Mouse (Mus musculus) heart, embryonic 11.5 days (tissue): Measurements from ENCODE around the gene Zfp74. TPM values are rescaled to one million over a fixed set of nuclear protein-coding genes. Genes with fewer than 3 reads are reported as not detected.
A peak's percentile ranks its signal among the peaks of the same experiment; 100 is the strongest.

Source experiments
- ATAC-seq: fragments of 200-750 bp; cut with Nextera tagmentation; replicated peaks from 2 replicates; pipeline ENCODE4 v1.8.0; 2017; ENCODE audit warnings: moderate library complexity; ENCODE audit not compliant: insufficient number of reproducible peaks, low FRiP score, low TSS enrichment
- H3K27ac ChIP-seq: fragments of 300-500 bp; sonication (generic); 2 replicates; pipeline ENCODE4 v1.5.1; 2014; ENCODE audit warnings: mild to moderate bottlenecking, low read depth, low read length
- H3K27me3 ChIP-seq: fragments of 300-500 bp; sonication (generic); 2 replicates; pipeline ENCODE4 v1.6.1; 2014; ENCODE audit warnings: mild to moderate bottlenecking, low read length, mixed read lengths; ENCODE audit not compliant: control insufficient read depth, insufficient read depth
- H3K36me3 ChIP-seq: fragments of 300-500 bp; sonication (generic); 2 replicates; pipeline ENCODE4 v1.6.1; 2014; ENCODE audit warnings: mild to moderate bottlenecking, low read length, moderate library complexity, mixed read lengths; ENCODE audit not compliant: control insufficient read depth, insufficient read depth
- H3K4me1 ChIP-seq: fragments of 300-500 bp; sonication (generic); 2 replicates; pipeline ENCODE4 v1.6.1; 2014; ENCODE audit warnings: low read length; ENCODE audit not compliant: control insufficient read depth, insufficient read depth
- H3K4me2 ChIP-seq: fragments of 300-500 bp; sonication (generic); 2 replicates; pipeline ENCODE4 v1.6.1; 2014; ENCODE audit warnings: mild to moderate bottlenecking, moderate library complexity
- H3K4me3 ChIP-seq: fragments of 300-500 bp; sonication (generic); 2 replicates; pipeline ENCODE4 v1.5.1; 2014; ENCODE audit warnings: low read depth, low read length
- H3K9ac ChIP-seq: fragments of 300-500 bp; sonication (generic); 2 replicates; pipeline ENCODE4 v1.6.1; 2014; ENCODE audit warnings: mild to moderate bottlenecking, low read depth, low read length, moderate library complexity
- H3K9me3 ChIP-seq: fragments of 300-500 bp; sonication (generic); replicated peaks from 2 replicates; pipeline ENCODE4 v1.6.1; 2016; ENCODE audit warnings: low read length; ENCODE audit not compliant: control insufficient read depth
- WGBS: fragments of 180-500 bp; shearing (Covaris S2); extraction: QIAGEN DNeasy Blood & Tissue Kit; methylation state at CpG from one replicate; pipeline ENCODE4 v1.1.7; 2014; ENCODE audit not compliant: insufficient replicate concordance; 5-methylcytosine and 5-hydroxymethylcytosine counted together
- microRNA-seq: library from miRNA; unstranded; fragments of <30 nt; microRNA quantifications from one replicate; pipeline ENCODE4, GENCODE M21; 2016; ENCODE audit warnings: borderline number of aligned reads
- polyA plus RNA-seq: library from polyadenylated mRNA; unstranded; fragments of >200 nt; fragmentation: Nextera tagmentation; extraction: Ambion mirVana; gene quantifications from 2 replicates; pipeline ENCODE4 v1.2.1, GENCODE M21; 2014

Gene Zfp74
- polyA plus RNA-seq, 1 experiment from 2014 or later: 10.0 TPM

DNA sequence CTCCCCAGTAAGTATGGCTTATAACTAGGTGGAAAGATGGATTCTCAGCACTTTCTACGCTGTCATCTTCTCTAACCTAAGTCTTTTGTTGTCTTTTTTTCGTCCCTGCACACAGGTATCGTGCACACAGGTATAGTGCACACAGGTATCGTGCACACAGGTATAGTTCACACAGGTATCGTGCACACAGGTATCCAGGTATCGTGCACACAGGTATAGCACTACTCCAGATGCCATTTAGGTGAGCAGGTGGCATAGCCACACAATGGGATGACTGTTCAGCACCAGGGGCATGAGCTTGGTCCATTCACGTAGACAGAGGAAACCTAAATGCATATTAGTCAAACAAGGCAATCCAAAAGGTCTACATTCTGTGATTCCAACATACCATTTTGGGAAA, 63.4 kb downstream of the Zfp74 start:
- Histone ChIP-seq H3K36me3 (peaks cover 43% of the 10 kb centered on the region), H3K4me1 (no peaks in the 10 kb centered on the region), H3K27me3 (no peaks in the 10 kb centered on the region)

DNA sequence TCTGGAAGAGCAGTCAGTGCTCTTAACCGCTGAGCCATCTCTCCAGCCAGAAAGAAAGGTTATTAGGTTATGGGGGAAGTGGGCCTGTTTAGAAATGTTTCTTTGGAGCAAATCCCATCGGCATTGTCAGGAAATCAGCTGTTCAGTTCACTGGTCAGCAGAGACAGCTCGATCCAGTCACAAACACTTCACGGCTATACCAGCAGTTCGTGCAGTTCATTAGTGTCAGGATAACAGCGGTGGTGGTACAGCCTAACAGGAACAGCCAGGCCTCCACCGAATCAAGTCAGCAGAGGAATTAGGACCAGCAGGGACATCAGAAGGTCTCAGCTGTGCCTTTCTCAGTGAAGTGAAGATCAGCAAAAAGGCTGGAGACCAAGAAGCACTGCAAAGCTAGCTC, 73.0 kb downstream of the Zfp74 start:
- Histone ChIP-seq H3K9me3 (peaks cover 8% of the 10 kb centered on the region; the same call in 1 of the 2 replicates), H3K4me1 (no peaks in the 10 kb centered on the region), H3K36me3 (peaks cover 2% of the 10 kb centered on the region; the same call in 1 of the 2 replicates), H3K27me3 (no peaks in the 10 kb centered on the region), H3K4me2 (no peak overlapping the region), H3K9ac (no peak overlapping the region), H3K4me3 (no peak overlapping the region), H3K27ac (no peak overlapping the region)
- no peak for ATAC-seq
- WGBS: 88% methylated on average over 7 of the region's 7 CpGs

More for the DNA sequence above, 63.4 kb downstream of the Zfp74 start:
- Histone ChIP-seq H3K9me3 (peaks cover 37% of the 10 kb centered on the region), H3K4me3 (no peak overlapping the region), H3K27ac (no peak overlapping the region), H3K4me2 (no peak overlapping the region), H3K9ac (no peak overlapping the region)
- WGBS: 88% methylated on average over 7 of the region's 7 CpGs
- ATAC-seq: no peak

Small RNA genes lying within 50 kb of the gene (microRNA-seq; reads per million reads assigned to microRNA genes)
- gene Mir7668: 0.81 reads per million, percentile 9 among the genes with 10 or more reads in this experiment

Other genes with a start within 250 kb of the Zfp74 start
- gene Catsperg2, start 227.1 kb downstream of the Zfp74 start, polyA plus RNA-seq: not detected in 2 replicates
- gene Zfp84, start 185.5 kb downstream of the Zfp74 start, polyA plus RNA-seq: 8.7 and 8.8 TPM in 2 replicates
- 5.3 and 5.6 TPM in 2 replicates for gene Zfp30, start 170.1 kb downstream of the Zfp74 start, polyA plus RNA-seq
- 8.9 and 13.3 TPM in 2 replicates for gene Zfp790, start 138.0 kb downstream of the Zfp74 start, polyA plus RNA-seq
- 2.8 and 4.7 TPM in 2 replicates for gene Zfp940, start 100.4 kb downstream of the Zfp74 start, polyA plus RNA-seq
- gene Zfp420, start 94.1 kb downstream of the Zfp74 start, polyA plus RNA-seq: 3.8 and 4.1 TPM in 2 replicates
- gene Zfp27, start 47.5 kb downstream of the Zfp74 start, polyA plus RNA-seq: 9.3 and 9.4 TPM in 2 replicates
- 4.1 and 6.2 TPM in 2 replicates for gene Zfp383, start 45.9 kb downstream of the Zfp74 start, polyA plus RNA-seq
- gene Zfp568, start 29.9 kb upstream of the Zfp74 start, polyA plus RNA-seq: 28.8 and 30.4 TPM in 2 replicates
- 3.1 and 3.8 TPM in 2 replicates for gene Zfp14, start 97.3 kb upstream of the Zfp74 start, polyA plus RNA-seq
- gene Zfp82, start 118.8 kb upstream of the Zfp74 start, polyA plus RNA-seq: 4.1 TPM in 2 replicates
- gene Gm26920, start 136.3 kb upstream of the Zfp74 start, polyA plus RNA-seq: 0.26 and 0.96 TPM in 2 replicates
- 7.4 and 8.1 TPM in 2 replicates for gene Zfp566, start 136.4 kb upstream of the Zfp74 start, polyA plus RNA-seq
- 87.2 and 96.0 TPM in 2 replicates for gene Zfp260, start 140.7 kb upstream of the Zfp74 start, polyA plus RNA-seq
- gene Zfp382, start 167.9 kb upstream of the Zfp74 start, polyA plus RNA-seq: 5.3 and 5.8 TPM in 2 replicates
- gene Zfp146, start 215.7 kb upstream of the Zfp74 start, polyA plus RNA-seq: 6.6 and 10.4 TPM in 2 replicates
- 309 and 324 TPM in 2 replicates for gene Cox7a1, start 230.1 kb upstream of the Zfp74 start, polyA plus RNA-seq
- 64.6 and 71.7 TPM in 2 replicates for gene Capns1, start 244.7 kb upstream of the Zfp74 start, polyA plus RNA-seq